Mouse (Mus musculus) spleen, postnatal 10 days (tissue): ENCODE data around the gene Gm3417.
A peak's percentile ranks its signal among the peaks of the same experiment; 100 is the strongest.
"Not testable (repeated sequence)": the region's sequence is repeated elsewhere in the genome, so short reads cannot be mapped to it uniquely, and the experiment has no call there.

Experiments used
- DNase-seq, 2 experiments: peaks; one replicate each; pipeline ENCODE4 v3.0.0; 2021 to 2022; ENCODE audit warnings: low spot score in 2 of 2

Gene Gm3417

DNA sequence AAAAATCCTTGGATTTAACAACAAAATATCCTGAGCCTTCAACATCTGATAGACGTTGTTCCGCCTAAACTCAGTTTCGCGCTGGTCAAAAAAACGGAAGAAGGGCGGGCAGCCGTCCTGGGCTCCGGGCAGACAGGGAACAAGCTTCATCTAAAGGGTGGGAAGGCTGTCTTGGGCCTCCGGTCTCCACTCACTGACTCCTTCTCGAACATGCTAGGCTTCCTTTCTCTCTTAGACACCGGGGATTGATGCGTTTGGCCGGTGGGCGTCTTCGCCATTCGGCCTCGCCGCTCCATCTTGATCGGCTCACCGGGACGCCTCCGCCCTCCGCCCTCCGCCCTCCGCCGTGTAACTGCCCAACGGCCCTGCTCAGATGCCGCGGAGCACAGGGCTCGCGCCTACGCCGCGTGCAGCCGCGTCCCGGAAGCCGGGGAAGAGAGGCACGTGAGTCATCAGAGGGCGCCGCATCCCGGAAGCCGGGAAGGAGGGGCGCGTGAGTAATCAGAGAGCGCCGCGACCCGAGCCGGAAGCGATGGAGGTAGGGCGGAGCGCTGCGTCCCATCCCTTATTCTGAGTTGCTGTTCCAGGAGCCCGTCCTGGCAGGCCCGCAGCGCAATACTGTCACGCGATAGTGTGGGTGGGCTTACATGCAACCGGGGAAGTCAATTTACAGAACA lies at the start of gene Gm3417, which contains the start of gene 9030025P20Rik:
TSS of gene Gm3417 (minus strand) at position 429 of the 677 bp plus-strand sequence.
TSS of gene 9030025P20Rik (plus strand) at position 107 of the 677 bp plus-strand sequence.
- DNase-seq, result not testable (repeated sequence)

- not testable (repeated sequence) for DNase-seq
These were observed 46.9 kb upstream of the Gm3417 start for GRCm38 (mm10) chr17:15025513-15025912.

DNA sequence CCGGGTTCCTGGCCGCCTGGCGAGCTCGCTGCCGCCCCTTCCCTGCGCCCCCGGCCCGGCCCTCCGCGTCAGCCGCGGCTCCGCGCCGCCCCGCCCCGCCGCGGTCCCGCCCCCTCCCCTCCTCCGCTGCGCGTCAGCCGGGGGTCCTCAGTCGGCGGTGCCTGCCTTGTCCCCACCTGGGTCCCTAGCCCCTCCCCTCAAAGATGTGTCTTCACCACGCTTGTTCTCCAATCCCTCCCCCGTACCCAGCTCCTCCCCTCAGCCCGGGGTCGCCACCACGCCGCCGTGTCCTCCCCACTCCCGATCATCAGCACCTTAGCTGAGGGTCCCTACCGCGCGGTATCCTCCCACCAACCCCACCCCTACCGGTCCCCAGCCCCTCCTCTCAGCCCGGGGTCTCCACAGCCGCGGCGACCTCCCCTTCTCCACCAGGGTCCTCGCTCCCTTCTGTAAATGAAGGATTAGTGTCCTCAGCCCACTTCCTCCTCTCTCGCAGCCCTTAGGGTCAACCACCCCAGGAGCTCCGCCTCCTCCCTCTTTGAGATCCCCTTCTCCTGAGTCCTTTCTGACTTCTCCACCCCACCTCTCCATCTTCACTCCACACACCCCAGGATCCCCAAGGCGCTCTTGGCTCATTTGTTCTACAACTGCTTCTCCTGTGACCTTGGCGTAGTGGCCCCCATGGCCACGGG lies 46.1 kb upstream of the Gm3417 start:
- DNase-seq, result not testable (repeated sequence)

DNA sequence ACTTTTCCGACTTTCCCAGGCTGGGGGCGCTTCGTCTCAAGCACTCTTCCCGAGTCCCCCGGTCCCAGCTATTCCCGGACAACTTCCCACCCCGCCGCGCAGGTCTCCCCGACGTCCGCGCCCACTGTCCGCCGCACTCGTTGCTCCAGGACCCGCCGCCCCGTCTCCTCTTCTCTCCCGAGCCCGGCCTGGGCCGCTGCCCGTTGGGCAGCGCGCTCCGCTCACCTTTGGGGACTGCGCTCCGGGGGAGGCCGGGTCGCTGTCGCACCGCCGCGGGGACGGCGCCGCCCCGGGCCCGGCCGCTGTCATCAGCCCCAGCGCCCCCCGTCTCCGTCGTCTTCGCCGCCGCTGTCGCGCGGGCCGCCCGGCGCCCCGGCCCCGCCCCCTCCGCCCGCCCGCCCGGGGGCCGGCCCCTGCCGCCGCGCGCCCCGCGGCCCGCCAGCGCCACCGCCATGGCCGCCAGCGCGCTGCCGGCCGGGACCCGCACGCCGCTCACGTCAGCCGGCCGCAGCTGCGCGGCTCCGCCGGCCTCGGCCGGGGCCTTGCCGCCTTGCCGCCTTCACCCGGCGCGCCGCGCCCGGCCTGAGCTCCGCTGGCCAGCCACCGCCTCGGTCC lies 45.4 kb upstream of the Gm3417 start:
- DNase-seq, result not testable (repeated sequence)

DNA sequence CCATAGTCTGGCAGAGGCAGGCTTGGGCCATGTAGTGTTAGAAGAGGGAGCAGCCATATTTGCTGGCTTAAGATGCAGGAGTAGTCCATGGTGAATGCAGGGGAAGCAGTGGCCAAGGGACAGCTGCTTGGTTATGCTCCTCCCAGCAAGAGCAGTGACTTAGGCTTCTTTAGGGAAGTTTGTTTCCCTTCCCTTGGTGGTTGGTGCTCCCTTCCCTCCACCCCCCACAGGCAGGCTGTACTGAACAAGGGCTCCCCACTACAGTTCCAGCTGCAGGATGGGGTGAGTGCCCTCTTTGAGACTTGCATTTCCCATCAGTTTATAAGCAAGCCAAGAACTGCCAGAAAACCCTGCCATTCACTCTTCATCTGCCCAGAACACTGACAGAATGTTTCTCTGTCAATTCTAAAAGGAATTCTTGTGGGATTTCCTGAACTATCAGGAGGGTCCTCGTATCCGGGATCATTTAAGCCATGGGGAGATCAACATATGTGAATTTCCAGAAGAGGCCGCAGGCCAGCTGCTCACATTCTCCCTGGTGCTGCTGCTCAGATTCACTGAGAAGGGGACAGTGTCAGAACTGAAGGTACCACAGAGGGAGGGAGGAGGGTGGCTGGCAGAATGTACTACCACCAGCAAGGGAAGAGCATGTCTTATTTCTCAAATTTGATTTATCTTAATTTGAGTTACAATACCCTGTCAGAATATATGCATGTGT lies 43.1 kb upstream of the Gm3417 start:
- DNase-seq, result peak; percentile 18

DNA sequence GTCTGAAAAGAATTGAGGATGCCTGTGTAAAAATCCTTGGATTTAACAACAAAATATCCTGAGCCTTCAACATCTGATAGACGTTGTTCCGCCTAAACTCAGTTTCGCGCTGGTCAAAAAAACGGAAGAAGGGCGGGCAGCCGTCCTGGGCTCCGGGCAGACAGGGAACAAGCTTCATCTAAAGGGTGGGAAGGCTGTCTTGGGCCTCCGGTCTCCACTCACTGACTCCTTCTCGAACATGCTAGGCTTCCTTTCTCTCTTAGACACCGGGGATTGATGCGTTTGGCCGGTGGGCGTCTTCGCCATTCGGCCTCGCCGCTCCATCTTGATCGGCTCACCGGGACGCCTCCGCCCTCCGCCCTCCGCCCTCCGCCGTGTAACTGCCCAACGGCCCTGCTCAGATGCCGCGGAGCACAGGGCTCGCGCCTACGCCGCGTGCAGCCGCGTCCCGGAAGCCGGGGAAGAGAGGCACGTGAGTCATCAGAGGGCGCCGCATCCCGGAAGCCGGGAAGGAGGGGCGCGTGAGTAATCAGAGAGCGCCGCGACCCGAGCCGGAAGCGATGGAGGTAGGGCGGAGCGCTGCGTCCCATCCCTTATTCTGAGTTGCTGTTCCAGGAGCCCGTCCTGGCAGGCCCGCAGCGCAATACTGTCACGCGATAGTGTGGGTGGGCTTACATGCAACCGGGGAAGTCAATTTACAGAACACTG lies 31.3 kb upstream of the Gm3417 start, which contains the start of gene Gm3435:
TSS of gene Gm3435 (plus strand) at position 471 of the 708 bp plus-strand sequence.
- DNase-seq, result not testable (repeated sequence)

GRCm38 (mm10) chr17:15009088-15009487 lies 30.5 kb upstream of the Gm3417 start:
- DNase-seq, result not testable (repeated sequence)

- DNase-seq, result not testable (repeated sequence)
These were observed 21.5 kb upstream of the Gm3417 start for GRCm38 (mm10) chr17:15000047-15000446.

GRCm38 (mm10) chr17:14994140-14994539 lies 15.6 kb upstream of the Gm3417 start:
- not testable (repeated sequence) for DNase-seq

DNA sequence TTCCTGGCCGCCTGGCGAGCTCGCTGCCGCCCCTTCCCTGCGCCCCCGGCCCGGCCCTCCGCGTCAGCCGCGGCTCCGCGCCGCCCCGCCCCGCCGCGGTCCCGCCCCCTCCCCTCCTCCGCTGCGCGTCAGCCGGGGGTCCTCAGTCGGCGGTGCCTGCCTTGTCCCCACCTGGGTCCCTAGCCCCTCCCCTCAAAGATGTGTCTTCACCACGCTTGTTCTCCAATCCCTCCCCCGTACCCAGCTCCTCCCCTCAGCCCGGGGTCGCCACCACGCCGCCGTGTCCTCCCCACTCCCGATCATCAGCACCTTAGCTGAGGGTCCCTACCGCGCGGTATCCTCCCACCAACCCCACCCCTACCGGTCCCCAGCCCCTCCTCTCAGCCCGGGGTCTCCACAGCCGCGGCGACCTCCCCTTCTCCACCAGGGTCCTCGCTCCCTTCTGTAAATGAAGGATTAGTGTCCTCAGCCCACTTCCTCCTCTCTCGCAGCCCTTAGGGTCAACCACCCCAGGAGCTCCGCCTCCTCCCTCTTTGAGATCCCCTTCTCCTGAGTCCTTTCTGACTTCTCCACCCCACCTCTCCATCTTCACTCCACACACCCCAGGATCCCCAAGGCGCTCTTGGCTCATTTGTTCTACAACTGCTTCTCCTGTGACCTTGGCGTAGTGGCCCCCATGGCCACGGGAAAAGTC lies 14.7 kb upstream of the Gm3417 start:
- not testable (repeated sequence) for DNase-seq

DNA sequence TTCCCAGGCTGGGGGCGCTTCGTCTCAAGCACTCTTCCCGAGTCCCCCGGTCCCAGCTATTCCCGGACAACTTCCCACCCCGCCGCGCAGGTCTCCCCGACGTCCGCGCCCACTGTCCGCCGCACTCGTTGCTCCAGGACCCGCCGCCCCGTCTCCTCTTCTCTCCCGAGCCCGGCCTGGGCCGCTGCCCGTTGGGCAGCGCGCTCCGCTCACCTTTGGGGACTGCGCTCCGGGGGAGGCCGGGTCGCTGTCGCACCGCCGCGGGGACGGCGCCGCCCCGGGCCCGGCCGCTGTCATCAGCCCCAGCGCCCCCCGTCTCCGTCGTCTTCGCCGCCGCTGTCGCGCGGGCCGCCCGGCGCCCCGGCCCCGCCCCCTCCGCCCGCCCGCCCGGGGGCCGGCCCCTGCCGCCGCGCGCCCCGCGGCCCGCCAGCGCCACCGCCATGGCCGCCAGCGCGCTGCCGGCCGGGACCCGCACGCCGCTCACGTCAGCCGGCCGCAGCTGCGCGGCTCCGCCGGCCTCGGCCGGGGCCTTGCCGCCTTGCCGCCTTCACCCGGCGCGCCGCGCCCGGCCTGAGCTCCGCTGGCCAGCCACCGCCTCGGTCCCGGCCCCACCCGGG lies 14.0 kb upstream of the Gm3417 start:
- DNase-seq, result not testable (repeated sequence)

DNA sequence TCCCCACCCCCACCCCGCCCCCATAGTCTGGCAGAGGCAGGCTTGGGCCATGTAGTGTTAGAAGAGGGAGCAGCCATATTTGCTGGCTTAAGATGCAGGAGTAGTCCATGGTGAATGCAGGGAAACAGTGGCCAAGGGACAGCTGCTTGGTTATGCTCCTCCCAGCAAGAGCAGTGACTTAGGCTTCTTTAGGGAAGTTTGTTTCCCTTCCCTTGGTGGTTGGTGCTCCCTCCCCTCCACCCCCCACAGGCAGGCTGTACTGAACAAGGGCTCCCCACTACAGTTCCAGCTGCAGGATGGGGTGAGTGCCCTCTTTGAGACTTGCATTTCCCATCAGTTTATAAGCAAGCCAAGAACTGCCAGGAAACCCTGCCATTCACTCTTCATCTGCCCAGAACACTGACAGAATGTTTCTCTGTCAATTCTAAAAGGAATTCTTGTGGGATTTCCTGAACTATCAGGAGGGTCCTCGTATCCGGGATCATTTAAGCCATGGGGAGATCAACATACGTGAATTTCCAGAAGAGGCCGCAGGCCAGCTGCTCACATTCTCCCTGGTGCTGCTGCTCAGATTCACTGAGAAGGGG lies 11.6 kb upstream of the Gm3417 start:
- peak in 1 of 2 experiments; percentile 5 for DNase-seq

DNA sequence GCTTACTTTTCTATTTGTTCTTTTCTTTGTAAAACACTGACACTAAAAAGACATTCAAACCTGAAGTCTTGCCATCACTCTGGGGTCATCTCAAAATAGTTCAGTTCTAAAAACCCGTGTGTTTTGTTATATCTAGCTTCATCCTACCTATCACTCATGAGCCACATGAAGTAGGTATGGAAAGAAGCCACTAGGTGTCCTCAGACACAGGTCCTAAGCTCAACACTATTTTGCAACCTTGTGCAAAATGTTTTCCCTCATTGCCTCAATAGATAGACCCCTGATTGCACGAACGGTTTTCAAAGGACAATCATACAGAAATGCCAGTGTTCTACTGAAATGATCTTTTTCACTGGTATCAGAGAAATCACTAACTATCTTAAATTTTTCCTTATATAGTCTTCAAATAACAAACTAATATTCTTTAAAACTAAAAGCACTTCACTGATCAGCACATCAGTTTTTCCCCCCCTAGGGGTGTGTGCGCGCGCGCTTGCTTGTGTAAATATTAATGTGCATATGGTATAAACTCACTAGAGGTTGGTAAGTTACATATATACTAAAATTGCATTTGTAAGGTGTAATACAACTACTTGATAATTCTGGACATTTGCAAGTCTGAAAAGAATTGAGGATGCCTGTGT lies 750 bp downstream of the Gm3417 start:
- not testable (repeated sequence) for DNase-seq

GRCm38 (mm10) chr17:14968373-14968913 lies 10.1 kb downstream of the Gm3417 start:
- DNase-seq, result not testable (repeated sequence)

GRCm38 (mm10) chr17:14961557-14962154 lies 16.9 kb downstream of the Gm3417 start:
- not testable (repeated sequence) for DNase-seq

- peak; percentile 58 to 75 for DNase-seq
These were observed 17.5 kb downstream of the Gm3417 start, which contains the start of gene Phf10 for GRCm38 (mm10) chr17:14960951-14961556. Gene Phf10 (minus strand): TSS chr17:14961273.

GRCm38 (mm10) chr17:14960520-14960919 lies 18.1 kb downstream of the Gm3417 start:
- peak; percentile 47 to 70 for DNase-seq

DNA sequence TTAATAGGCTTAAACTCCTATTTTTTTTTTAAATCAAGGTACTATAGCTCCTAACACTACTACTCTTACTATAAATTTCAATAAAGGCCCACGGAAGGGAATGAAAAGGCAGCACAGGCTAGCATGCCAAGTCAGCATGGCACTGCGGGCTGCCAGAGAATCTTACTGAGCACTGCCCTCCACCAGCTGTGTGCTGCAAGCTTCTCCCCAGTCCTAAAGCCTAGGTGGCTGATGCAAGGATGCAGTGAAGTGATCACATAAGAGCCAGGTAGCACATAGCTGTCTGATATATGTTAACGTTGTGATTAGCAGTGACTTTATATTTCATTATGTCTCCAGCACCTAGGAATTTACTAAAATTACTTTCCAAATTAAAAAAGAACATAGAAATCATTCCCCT lies 18.6 kb downstream of the Gm3417 start:
- DNase-seq, result peak; percentile 28 to 43
